Mouse (Mus musculus): ENCODE measurements around the gene Hepacam.

Gene Hepacam

DNA sequence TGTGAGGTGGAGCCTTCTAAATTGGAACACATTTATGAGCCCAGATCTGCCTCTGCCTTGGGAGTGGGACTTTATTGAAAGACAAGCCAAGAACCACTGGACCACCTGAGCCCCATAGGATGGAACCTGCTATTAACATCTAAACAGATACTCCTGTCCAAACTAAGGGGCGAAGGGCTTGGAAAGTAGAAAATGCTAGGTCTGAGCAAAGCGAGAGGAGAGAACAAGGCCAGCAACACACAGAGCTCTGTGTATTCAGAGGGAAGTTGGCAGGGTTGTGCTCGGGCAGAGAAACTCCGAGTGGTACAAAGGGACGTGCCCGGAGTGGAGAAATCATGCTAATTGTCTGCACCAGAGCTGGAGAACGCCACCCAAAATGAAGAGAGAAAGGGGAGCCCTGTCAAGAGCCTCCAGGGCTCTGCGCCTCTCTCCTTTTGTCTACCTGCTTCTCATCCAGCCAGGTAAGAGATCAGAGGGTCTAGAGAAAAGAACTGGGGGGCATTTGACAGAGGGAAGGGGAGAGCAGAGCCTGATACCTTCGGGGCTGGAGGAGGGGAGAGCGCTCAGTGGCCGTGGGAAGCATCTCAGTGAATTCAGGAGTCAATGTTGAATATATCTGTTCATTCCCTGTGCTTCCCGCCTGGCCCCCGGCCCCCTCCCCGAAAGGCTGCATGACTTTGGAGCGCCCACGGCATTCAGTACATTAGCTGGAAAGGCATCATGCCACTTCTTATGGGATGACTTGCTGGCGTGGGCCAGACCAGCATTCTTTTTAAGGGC lies at the start of gene Hepacam:
Gene Hepacam, plus strand, starts transcription at position 51 of the 780 bp plus-strand sequence.
- DNase-seq (ENCODE audit: low spot score in 2 of 2) = no peak

DNA sequence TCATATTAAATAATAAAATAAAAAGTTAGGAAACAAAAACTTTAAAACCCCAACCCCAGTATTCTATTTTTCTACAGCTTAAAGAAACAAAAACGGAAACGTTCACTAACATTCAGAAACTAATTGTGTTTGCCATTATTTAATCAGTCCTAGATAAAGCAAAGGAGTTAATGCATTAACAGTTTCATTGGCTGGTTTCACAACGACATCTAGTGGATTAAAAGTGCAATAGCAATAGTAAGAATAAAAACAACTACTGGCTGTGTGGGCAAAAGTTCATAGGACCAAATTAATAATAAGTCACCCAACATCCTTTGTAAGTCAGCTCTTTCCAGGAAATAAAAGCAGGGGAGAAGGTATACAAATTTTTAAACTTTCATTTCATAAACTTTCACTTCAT lies 37.7 kb upstream of the Hepacam start:
- DNase-seq (ENCODE audit: low spot score in 2 of 2) = no peak

DNA sequence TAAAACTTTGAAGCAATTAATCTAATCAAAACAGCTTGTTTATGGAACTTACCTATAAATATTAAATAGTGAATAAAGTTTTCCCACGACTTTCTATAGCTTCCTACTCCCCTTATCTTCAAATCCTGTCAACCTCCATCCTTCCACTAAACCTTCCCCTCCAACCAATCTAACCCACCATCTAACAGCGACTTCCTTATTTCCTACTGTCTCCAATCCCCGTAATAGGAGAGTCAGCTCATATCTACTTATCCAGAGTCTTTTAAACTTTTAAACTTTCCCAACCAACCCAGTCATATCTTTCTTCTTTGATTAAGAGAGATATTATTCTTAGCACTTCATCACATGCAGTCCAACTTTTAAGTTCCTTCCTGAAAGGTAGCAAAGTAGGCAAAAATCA lies 21.7 kb upstream of the Hepacam start:
- no peak for DNase-seq (ENCODE audit: low spot score in 2 of 2)

DNA sequence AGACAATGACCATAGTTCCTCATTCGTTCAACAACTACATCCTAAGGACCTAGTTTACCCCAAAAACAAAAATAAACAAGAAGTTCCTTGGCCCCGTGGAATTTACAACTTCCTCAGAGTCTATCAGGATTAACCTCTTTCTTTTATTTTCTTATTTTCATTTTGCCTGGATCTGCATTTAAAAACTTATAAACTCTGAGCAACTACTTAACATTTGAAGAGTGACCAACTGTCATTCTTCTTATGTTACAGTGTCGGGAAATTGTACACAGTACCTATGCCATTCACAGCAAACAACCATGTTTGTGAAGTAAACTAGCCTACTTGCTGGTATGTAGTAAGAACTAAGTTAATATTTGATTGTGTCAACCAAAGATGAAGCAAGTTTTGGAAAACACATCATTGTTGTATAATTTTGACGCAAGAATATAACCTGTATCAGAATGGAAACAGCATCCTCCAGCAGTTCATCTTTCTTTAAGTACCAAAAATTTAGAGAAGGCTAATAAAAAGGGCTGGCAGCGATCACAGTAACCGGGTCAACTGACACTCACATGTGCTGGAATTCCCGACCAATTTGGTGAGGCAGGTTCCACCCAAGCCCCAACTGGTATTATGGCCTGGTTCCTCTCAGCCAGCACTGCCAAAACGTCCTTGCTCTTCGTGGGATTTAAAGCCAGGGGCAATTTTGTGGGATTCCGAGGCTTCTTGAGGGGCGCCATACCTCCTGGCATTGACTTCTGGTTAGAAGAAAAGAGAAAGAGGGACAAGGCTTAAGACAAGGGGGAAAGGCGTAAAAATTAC lies 19.8 kb upstream of the Hepacam start:
- no peak for DNase-seq (ENCODE audit: low spot score in 2 of 2)

DNA sequence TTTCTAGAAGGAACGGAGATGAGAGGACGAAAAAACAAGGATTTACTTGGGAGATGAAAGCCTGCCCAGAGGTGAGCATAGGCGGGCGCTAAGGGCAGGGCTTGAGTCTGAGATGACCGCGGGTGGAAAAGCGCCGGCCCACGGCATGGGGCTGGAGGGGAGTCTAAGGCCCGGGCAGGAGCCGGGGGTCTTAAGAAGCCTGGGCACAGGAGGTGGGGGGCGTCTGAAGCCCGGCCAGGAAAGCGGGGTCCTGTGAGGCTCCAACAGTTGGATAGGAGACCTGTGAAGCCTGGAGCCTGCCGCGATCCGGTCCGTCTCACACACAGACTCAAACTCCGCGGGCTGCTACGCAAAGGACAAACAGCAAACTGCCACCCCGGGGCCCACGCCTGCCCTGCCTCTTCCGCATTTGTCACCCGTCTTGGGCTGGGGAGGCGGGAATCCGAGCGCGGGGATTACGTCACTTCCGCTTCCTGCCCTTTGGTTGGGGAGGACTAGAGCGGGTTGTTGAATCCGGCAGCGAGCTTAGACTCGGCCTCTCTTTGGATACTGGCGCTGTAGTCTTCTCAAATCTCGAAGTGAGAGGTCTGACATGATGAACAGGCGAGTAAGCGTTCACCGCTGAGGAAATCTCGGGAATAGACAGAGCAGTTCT lies 19.0 kb upstream of the Hepacam start, which contains the start of gene Ccdc15:
Gene Ccdc15, minus strand, starts transcription at position 445 of the 655 bp plus-strand sequence.
- DNase-seq (ENCODE audit: low spot score in 2 of 2) = peak; percentile 94 to 95

DNA sequence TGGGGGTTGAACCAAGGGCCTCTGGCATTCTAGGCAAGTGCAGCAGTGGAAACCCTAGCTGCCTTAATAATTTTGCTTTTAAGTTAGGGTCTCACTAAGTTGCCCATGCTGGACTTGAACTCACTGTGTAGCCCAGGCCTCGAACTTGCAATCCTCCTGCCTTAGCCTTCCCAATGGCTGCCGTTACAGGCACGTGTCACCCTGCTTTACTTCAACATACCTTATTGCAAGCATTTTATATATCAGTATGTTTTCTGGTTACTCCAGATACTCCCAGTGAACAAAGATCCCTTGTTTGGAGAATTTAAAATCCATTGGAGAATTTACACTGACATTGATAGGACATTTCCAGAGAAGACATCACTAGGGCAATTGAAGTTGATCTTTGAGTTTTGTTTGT lies 18.1 kb upstream of the Hepacam start:
- no peak for DNase-seq (ENCODE audit: low spot score in 2 of 2)

DNA sequence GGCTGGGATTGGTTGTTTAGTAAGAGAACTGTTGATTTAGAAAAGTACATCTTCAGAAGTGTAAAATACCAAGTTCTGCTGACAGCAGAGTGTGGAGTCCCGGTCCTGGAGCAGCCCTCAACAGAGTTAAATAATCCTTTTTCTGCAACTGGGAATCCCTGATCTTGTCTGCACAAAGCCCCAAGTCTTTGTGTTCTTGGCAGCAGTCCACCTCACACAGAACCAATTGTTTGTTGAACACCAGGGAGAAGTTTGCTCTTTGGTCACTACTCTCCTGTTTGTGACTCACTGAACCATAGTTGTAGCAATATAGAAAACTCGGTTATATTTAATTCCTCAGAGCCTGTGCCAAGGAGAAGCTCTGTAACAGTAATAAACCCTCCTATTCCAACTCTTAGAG lies 15.9 kb upstream of the Hepacam start:
- DNase-seq (ENCODE audit: low spot score in 2 of 2) = no peak

DNA sequence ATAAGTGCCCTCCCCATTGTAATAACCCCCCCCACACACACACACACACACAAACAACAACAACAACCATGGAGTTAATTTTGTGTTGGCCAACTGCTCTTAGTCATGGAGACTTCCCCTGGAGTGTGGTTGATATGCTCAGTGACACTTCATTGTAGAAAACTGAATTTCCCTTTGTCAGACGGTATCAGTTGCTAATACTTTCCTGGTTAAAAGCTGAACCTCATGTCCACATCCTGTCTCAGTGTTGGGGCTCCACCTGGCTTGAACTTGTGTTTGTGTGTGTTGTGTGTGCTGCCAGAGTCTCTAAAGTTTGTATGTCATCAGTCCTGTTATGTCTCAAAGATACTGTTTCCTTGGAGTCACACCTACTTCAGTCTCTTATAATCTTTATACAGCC lies 12.7 kb upstream of the Hepacam start:
- no peak for DNase-seq (ENCODE audit: low spot score in 2 of 2)

DNA sequence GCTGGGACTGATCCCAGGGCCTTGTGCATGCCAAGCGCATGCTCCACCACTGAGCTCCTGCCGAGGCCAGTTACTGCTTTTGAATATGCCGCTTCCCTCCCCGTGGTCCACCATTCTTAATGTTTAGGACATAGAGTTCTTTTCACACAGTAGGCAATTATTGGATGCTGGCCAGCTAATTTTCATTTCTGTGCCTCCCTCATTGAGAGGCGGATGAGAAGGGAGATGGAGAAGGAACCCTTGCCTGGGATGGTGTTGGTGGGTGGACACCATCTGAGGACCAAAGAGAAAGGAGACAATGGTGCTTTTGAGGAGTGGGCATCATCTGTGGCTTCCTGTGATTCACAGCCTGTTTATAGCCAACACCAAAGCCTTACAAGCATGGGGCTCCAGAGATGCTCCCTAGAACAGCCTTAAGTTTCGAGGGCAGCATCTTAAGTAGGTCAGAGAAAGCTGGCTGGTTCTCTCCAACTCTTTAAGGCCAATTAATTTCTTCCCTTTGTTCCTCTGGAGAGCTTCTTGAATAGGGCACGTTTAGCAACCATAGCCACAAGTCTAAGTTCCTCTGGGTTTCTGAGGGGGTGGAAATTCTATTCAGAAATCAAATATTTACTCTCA lies 8.3 kb upstream of the Hepacam start:
- DNase-seq (ENCODE audit: low spot score in 2 of 2) = peak in 1 of 2 experiments; percentile 45

DNA sequence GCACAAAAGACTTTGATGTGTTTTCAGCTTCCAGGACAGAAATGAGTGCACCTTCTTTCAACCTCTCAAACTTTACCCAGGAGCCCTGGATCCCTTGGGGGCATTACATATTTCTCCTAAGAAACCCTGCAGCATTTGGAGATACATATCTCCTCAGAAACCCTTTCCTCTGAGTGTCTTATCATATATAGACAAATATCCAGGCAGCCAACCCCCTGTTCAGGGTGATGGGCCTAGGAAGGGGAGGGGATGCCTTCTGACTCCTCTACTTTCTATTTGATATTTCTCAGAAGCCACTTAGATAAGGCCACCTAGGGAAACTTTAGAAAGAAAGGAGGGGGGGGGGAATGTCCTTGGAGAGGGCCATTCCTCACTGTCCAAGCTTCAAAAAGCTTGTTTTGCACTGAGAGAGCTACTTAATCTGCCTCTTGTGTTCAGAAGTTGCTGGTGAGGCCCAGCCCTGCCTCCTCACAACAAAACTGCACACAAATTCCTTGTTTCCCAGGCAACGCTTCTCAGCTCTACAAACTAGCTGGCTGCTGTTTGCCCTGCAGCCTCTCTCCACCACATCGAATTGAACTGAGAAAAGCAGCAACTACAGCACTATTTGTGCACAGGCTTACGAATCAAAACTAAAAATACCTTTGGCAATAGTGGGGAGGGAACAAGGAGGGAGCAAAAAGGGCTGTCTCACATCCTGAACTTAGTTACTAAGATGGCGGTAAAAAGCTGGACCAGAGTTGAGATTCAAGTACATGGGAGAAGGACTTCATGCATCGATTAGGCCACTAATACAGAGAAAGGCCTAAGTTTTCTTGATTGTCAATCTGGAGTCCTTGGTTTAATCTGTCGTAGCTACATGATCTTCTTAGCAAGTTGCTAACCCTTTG lies 7.6 kb upstream of the Hepacam start:
- DNase-seq (ENCODE audit: low spot score in 2 of 2) = peak; percentile 74 to 86

DNA sequence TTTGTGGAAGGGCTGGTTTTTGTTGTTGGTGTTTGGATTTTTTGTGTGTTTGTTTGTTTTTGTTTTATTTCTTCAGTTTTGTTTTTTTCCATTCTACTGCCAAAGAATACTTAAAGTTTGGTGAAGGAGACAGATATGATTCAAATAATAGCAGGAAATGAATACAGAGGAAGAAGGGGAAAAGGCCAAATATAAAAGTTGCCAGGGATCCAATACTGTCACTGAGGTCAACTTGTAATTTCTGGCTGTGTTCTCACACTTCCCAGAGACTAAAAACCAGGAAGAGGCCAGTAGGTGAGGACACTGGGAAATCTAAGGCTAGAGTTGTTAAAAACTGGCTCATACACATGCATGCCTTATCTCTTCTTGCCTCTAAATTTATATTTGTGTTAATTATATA lies 5.1 kb upstream of the Hepacam start:
- no peak for DNase-seq (ENCODE audit: low spot score in 2 of 2)

DNA sequence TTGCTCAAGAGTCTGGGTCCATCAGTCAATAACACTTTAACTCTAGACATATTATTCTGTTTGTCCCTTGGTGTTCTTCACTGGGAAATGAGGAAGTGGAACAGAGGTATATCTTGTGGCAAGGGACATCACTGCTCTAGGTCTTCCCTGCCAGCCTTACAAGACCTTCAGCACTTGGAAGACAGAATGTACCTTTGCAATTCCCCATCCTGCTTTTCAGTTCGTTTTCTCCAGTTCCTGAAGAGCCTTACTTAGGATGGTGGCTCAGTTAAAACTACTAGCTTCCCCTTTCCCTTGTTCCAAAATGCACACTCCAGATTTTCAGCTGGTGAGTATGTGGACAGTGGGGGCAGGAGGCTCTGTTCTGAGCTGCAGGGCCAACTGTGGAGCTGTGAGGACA lies 4.3 kb upstream of the Hepacam start:
- no peak for DNase-seq (ENCODE audit: low spot score in 2 of 2)

DNA sequence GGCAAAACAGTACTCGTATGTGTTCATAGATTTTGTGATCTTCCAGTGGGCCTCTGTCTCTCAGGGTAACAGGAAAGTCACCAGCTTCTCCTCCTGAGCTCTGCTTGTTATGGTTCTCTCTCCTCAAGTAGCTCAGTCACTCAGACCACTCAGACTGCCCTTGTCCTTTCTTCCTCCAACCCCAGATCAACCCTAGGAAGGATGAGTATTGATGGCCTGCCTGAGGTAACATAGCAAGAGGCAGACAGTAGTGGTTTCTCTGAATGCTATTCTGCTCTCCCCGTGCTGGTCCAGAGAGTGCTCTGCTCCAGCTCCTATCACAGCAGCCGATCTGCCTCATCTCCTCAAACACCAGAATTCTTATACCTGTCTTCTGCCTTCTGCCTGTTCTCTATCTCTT lies 3.6 kb upstream of the Hepacam start:
- no peak for DNase-seq (ENCODE audit: low spot score in 2 of 2)

DNA sequence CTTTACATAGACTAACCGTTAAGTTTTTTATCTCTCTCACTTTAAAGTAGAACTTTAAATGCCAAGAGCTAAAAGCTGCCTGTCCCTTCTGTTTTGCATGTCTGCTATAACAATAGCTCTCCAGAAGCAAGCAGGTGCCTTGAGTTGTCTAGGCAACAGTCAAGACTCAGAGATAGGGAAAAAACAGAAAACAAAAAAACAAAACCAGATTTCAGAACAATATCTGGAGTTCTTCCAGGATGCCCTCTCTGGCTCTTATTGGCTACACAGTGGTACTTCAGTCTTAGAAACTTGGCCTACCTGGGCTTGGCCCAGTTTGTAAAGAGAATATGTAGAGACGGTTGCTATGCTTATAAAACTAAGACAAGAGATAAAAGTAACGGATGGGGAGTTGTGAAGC lies 2.8 kb upstream of the Hepacam start:
- DNase-seq (ENCODE audit: low spot score in 2 of 2) = no peak

DNA sequence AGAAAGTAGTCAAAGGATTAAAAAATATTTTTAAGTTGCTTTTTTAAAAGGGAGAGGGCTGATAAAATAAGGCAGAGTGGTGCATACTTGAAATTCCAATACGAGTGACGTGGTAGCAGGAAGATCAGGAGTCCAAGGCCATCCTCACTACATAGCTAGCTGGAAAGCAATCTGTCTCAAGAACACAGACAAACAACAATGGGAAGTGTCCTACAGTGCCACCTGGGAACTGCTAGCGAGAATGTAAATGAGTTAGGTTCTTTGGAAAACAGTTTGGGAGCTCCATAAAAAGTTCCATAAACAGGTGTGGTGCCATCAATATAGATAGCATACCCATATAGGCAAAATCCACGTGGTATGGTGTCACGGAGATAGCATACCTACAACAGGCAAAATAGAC lies 1.4 kb upstream of the Hepacam start:
- no peak for DNase-seq (ENCODE audit: low spot score in 2 of 2)

DNA sequence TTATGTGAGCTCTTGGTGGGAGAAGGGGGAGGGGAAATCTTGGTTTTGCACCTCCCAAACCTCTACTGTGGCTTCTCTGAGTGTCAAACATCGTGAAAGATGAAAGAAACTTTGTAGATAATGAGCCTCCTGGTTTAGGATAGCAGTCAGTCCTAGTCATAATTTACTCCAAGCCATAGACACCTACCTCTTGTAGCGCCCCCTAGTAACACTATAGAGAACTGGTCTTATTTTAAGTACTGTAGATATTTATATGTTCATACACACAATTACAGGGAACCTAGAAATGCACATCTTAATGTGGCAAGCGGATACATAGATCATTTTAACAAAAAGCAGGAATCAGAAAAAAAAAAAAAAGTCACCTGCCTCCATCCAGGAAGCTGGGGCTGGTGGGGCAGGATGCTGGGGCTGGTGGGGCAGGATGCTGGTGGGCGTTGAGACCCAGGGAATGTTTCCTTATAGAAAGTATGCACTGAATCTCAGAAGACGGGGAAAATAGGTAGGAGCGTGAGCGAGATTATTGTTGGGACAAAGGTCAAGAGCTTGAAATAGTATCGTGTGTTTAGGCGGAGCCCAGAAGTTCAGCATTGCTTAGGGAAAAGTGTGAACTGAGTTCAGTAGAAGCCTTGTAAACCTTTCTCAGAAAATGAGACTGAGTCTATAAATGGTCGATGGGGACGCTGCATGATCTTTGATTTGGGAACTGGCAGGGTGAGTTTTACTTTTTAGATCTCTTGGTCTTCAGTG lies 1.1 kb downstream of the Hepacam start:
- DNase-seq (ENCODE audit: low spot score in 2 of 2) = no peak

DNA sequence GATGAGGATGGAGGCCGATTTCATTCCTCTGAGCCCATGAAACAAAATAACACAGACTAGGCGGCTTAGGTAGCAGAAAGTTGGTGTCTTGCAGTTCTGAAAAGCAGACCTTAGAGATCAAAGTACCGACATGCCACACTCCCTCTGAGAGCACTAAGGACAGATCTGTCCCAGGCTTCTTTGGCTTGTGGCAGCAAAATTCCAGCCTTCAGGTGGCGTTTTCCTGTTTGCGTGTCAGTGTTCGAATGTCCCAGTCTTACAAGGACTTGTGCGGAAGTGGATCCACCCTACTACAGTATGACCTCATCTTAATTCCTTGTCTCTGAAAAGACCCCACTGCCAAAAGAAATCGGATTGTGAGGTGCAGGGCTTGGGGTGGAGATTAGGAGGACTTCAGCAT lies 1.7 kb downstream of the Hepacam start:
- DNase-seq (ENCODE audit: low spot score in 2 of 2) = no peak

DNA sequence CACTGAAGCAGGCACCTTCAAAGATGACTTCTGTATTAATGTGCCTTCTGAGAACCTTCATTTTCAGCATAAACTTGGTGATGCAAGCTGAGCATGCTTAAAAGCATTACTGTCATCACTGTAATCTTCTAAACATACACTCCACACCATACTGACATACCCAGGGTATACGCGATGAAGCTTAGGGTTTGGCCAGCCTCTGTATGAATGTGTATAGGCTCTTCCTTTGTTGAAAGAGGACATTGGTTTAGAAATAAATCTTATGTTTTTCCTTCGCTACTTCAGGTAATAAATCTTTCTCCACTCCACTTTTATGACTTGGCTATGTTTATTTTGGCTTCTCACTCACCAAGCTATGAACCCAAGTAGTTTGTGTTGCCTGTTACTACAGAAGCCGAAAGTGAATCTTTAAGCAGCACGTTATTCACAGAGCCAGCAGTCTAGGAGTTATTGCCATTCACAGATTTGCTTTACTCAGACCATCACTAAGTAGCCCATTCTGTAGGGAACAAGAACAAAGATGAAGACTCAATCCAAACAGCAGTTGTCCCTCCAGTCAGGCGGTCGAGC lies 4.2 kb downstream of the Hepacam start:
- no peak for DNase-seq (ENCODE audit: low spot score in 2 of 2)

DNA sequence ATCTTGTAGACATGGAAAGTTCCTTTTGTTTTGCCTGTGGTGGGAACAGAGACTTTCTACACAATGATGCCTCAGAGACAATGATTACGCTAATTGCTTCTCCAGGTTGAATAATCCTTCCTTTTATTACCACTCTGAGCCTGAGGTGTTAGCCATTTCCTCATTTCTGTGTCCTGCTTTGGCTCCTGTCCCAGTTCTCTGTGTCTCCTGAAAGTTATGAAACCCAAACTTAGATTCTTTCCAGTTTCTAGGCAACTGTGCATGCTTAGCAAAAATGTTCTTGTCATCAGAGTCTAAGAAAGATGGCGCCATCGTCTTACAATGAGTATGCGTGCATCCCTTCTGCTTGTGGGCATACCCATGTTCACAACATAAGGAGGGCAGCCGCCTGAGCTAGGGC lies 8.6 kb downstream of the Hepacam start:
- no peak for DNase-seq (ENCODE audit: low spot score in 2 of 2)

DNA sequence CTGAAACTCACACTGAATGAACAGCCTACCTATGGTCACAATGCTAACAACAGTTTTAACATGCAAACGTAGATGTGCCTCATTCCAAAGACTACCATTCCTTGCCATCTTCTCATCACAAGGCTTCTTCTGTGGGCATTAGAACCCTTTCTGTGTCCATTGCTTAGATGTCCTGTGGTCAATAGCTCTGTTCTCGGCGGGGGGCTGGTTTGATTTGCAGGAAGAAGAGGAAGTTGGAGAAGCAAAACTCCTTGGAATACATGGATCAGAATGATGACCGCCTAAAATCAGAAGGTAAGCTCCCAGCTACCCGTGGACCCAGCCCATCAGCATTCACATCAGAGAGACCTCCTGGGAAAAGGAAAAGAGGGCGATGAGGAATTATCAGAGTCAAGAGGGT lies 16.0 kb downstream of the Hepacam start:
- no peak for DNase-seq (ENCODE audit: low spot score in 2 of 2)

Measured in right cerebral cortex, postnatal 36 days (tissue).